Mouse (Mus musculus): Measurements from ENCODE around the gene Sort1. TPM values are rescaled to one million over a fixed set of nuclear protein-coding genes. Genes with fewer than 3 reads are reported as not detected.

The Sort1 gene
- total RNA-seq, 2 experiments from 2014 or later, result 24.3 to 26.9 TPM

DNA sequence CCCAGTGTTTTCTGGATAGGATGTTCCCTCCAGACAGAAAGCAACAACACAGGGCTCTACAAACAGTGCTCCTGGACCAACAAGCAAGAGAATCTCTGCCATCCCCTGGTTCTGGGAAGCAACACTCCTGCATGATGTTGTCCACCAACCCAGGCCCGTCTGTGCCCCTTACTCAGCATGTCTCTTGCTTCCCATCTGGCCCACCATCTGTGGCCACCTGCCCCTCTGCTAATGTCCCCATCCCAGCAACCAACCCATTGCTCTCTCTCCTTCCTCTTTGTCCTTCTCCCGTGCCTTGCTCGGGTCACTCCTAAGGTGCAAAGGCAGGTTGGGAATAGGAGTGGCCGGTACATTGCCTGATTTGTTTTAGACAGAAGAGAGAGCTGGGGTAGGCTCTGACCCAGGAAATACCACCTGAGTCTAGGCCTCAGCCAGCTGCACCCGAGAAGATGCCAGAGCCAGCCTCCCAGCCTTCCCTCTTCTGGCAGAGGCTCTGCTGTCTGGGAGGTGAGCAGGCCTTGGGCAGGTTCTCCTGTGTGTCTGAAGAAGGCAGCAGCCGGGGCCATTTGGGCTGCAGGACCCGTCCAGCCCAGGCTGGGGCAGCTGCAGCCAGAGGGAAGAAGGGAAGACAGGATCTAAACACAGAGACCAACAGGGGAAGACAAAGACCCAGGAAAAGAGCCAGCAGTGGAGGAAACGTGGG, 125.9 kb downstream of the Sort1 start:
- no peak for DNase-seq
- intact Hi-C loops (cut with DNase I), result no loop called here

DNA sequence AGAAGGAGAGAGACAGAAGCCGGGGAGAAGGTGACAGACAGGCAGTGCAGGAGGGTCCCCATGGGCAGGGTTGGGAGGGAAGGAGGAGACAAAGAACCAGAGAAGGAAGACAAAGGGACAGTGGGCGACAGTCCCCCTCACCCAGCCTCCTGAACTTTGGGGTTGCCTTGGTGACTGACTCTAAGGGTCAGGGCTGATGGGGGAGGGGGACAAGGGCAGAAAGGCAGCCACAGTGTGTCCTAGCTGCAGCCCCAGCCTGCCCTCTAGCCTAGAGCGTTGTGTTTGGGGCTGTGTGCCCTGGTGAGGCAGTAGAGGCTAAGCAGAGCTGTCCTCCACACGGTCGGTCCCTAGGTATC, 126.5 kb downstream of the Sort1 start:
- intact Hi-C loops (cut with DNase I), result no loop called here
- no peak for DNase-seq

Other genes with a start within 250 kb of the Sort1 start
- gene Gstm4, start 239.2 kb upstream of the Sort1 start, total RNA-seq (2021), result 10 to 100 TPM; 11.1 to 13.3 TPM
- gene Ampd2, start 197.4 kb upstream of the Sort1 start, total RNA-seq (2021), result 10 to 100 TPM; 12.2 to 14.7 TPM
- gene Gnat2, start 191.3 kb upstream of the Sort1 start, total RNA-seq (2021), result under 1 TPM in 1 of 2 experiments, not detected in 1; 0.38 TPM
- gene Gnai3, start 137.9 kb upstream of the Sort1 start, total RNA-seq (2021), result 10 to 100 TPM; 35.1 to 37.9 TPM
- not detected for gene Gpr61, start 129.2 kb upstream of the Sort1 start, total RNA-seq (2021)
- 10 to 100 TPM in 1 of 2 experiments, 1 to 10 TPM in 1; 6.9 to 11.8 TPM for gene Amigo1, start 97.7 kb upstream of the Sort1 start, total RNA-seq (2021)
- 1 to 10 TPM; 5.7 to 6.2 TPM for gene Cyb561d1, start 82.9 kb upstream of the Sort1 start, total RNA-seq (2021)
- gene Atxn7l2, start 73.1 kb upstream of the Sort1 start, total RNA-seq (2021), result 1 to 10 TPM; 4.5 TPM
- gene Sypl2, start 57.4 kb upstream of the Sort1 start, total RNA-seq (2021), result under 1 TPM; 0.64 to 0.65 TPM
- gene Psma5, start 27.2 kb upstream of the Sort1 start, total RNA-seq (2021), result 10 to 100 TPM; 78.2 to 80.3 TPM
- gene Mybphl, start 80.8 kb downstream of the Sort1 start, total RNA-seq (2021), result 10 to 100 TPM; 18.1 to 41.9 TPM
- gene Psrc1, start 99.8 kb downstream of the Sort1 start, total RNA-seq (2021), result 1 to 10 TPM; 2.9 to 4.1 TPM
- gene Celsr2, start 131.5 kb downstream of the Sort1 start, total RNA-seq (2021), result 1 to 10 TPM; 7.4 to 7.6 TPM
- gene Sars, start 161.1 kb downstream of the Sort1 start, total RNA-seq (2021), result 10 to 100 TPM; 97.1 to 97.8 TPM